Mouse (Mus musculus): ENCODE results near the gene Nptxr. TPM values are rescaled to one million over a fixed set of nuclear protein-coding genes. Genes with fewer than 3 reads are reported as not detected.
A peak's percentile ranks its signal among the peaks of the same experiment; 100 is the strongest.

The Nptxr gene
- polyA plus RNA-seq, 1 experiment from 2014 or later = 1.2 TPM

DNA sequence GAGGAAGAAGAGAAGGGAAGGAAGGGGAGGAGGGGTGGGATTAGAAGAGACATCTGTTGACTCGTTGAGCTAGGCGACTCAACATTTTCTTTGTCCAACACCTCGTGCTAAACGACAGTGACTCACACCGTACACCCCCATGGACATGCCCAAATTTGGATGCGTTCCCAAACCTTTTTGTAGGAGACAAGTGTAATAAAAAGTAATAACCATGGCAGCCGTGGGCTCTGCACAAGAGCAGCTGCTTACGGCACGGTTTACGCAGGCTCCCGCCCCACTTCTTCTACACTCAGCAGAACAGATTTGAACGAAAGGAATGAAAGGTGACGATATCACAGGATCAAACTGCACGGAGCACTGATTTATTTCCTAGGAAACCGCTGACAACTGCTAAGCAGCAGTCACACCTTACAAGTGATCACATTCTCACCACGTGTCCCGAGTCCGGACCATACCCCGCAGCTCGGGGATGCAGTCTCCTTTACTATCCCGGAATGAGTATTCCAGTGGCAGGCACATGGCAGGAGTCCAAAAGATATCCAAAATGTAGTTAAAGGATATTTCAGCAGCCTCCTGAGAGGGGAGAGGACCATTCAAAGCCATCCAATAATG is 33.8 kb downstream of the Nptxr start:
- no peak for DNase-seq (ENCODE audit: low spot score)
- TF ChIP-seq CTCF (IDR thresholded peaks at IDR 0.05) (no peak), EP300 (IDR thresholded peaks at IDR 0.05) (no peak)
- H3K9me3 ChIP-seq (ENCODE audit: low read length) = no peaks in the 10 kb centered on the region
- no peak overlapping the region for H3K4me3 ChIP-seq (ENCODE audit: low read depth, low read length)
- H3K4me2 ChIP-seq (replicated peaks; ENCODE audit: low read depth, low read length) = no peak overlapping the region
- H3K4me1 ChIP-seq (ENCODE audit: insufficient read depth, low read depth, low read length) = peaks cover 22% of the 10 kb centered on the region; the same call in 1 of the 2 replicates
- H3K27me3 ChIP-seq (replicated peaks; ENCODE audit: insufficient read depth, low read length) = no peaks in the 10 kb centered on the region
- H3K36me3 ChIP-seq (ENCODE audit: insufficient read depth, low read length) = no peaks in the 10 kb centered on the region
- 58% methylated on average over 21 of the region's 21 CpGs for WGBS
- no peak overlapping the region for H3K9ac ChIP-seq (replicated peaks; ENCODE audit: low read depth)
- H3K27ac ChIP-seq (ENCODE audit: low read length) = no peak overlapping the region
- ATAC-seq = no peak

DNA sequence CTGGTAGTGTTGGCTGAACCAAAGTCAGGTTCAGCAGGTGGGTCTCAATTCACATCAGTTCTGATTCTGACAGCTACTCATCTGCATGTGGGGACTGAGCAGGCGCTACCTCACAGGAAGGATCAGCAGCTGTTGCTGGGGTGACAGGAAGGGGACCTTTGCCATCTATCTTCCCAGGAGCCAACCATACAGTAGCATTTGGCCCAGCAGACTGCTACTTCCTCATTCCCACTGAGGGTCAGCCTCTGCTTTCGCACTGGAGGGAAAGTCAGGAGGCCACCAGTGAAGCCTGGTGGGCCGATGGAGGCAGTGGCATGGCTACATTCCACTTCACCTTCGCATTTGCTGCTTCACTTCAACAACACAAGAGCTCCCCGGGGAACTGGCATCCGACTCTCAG is 36.3 kb downstream of the Nptxr start:
- H3K27me3 ChIP-seq (replicated peaks; ENCODE audit: insufficient read depth, low read length) = no peaks in the 10 kb centered on the region
- no peak overlapping the region for H3K9ac ChIP-seq (replicated peaks; ENCODE audit: low read depth)
- H3K27ac ChIP-seq (ENCODE audit: low read length) = peak overlapping the region; percentile 26; the same call in 1 of the 2 replicates
- H3K36me3 ChIP-seq (ENCODE audit: insufficient read depth, low read length) = no peaks in the 10 kb centered on the region
- DNase-seq (ENCODE audit: low spot score) (no peak), ATAC-seq (no peak)
- 48% methylated on average over 6 of the region's 6 CpGs for whole genome bisulfite sequencing
- H3K4me3 ChIP-seq (ENCODE audit: low read depth, low read length) = no peak overlapping the region
- TF ChIP-seq CTCF (IDR thresholded peaks at IDR 0.05) = no peak
- no peak for TF ChIP-seq EP300 (IDR thresholded peaks at IDR 0.05)
- no peak overlapping the region for H3K4me2 ChIP-seq (replicated peaks; ENCODE audit: low read depth, low read length)
- H3K9me3 ChIP-seq (ENCODE audit: low read length) = no peaks in the 10 kb centered on the region
- peaks cover 17% of the 10 kb centered on the region; the same call in 1 of the 2 replicates for H3K4me1 ChIP-seq (ENCODE audit: insufficient read depth, low read depth, low read length)

DNA sequence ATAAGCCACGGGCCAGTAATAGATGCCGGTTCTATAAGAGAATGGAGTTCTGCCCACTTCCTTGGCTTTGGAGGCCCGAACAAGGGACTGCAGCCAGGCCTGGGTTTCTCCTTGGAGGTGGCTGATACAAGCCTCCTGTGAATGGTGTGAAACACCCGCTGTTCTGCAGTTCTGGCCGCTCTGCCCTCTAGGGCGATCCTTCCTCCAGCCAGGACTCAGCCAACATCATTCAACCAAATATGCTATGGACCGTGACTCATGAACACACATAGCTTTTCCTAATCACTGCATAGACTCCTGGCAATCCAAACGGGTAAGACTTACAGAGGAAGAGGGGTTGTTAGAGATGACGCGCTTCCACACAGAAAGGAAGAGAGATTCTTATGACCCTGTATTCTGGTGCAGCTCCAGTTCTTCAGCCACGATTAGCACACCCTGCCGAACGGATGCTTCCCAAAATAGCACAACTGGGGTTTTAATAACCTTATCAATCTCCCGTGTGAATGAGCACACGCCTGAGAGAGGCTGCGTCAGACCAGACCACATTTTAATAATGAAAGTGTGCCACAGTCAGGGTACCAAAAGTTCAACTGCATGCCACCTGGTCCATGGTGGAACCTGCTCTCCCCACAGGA is 37.1 kb downstream of the Nptxr start:
- TF ChIP-seq EP300 (IDR thresholded peaks at IDR 0.05) (no peak), CTCF (IDR thresholded peaks at IDR 0.05) (no peak)
- ATAC-seq (no peak), DNase-seq (ENCODE audit: low spot score) (no peak)
- no peak overlapping the region for H3K4me3 ChIP-seq (ENCODE audit: low read depth, low read length)
- H3K4me2 ChIP-seq (replicated peaks; ENCODE audit: low read depth, low read length) = no peak overlapping the region
- WGBS = 72% methylated on average over 16 of the region's 16 CpGs
- H3K9ac ChIP-seq (replicated peaks; ENCODE audit: low read depth) = no peak overlapping the region
- H3K4me1 ChIP-seq (ENCODE audit: insufficient read depth, low read depth, low read length) = peaks cover 16% of the 10 kb centered on the region; the same call in 1 of the 2 replicates
- no peaks in the 10 kb centered on the region for H3K9me3 ChIP-seq (ENCODE audit: low read length)
- no peak overlapping the region for H3K27ac ChIP-seq (ENCODE audit: low read length)
- H3K36me3 ChIP-seq (ENCODE audit: insufficient read depth, low read length) = no peaks in the 10 kb centered on the region
- no peaks in the 10 kb centered on the region for H3K27me3 ChIP-seq (replicated peaks; ENCODE audit: insufficient read depth, low read length)

DNA sequence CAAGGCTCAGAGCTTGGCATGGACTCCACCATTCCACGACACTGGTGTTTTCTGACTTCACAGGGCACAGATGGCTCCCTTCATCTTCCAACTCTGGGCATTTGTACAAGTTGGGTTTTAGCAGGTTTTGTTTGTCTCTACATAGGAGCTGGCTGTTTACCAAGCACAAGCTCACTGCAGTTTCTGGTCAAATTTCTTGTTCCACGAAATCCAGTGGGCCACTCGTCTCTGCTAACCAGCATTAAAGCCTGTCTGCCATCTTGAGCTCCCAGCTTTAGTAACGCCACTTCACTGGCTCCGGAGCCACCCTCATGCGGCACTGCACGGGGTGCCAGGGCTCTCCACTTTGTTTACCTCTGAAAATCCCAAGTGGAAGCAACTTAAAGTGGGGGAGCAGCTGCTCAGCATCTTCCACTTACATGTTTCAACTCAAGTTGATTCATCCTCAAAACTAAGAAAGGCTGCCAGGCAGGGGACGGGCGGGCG is 37.9 kb downstream of the Nptxr start:
- Histone ChIP-seq H3K27ac (ENCODE audit: low read length) (no peak overlapping the region), H3K9ac (replicated peaks; ENCODE audit: low read depth) (no peak overlapping the region), H3K4me2 (replicated peaks; ENCODE audit: low read depth, low read length) (no peak overlapping the region), H3K36me3 (ENCODE audit: insufficient read depth, low read length) (no peaks in the 10 kb centered on the region), H3K27me3 (replicated peaks; ENCODE audit: insufficient read depth, low read length) (no peaks in the 10 kb centered on the region), H3K9me3 (ENCODE audit: low read length) (no peaks in the 10 kb centered on the region), H3K4me1 (ENCODE audit: insufficient read depth, low read depth, low read length) (peaks cover 16% of the 10 kb centered on the region; the same call in 1 of the 2 replicates), H3K4me3 (ENCODE audit: low read depth, low read length) (no peak overlapping the region)
- DNase-seq (ENCODE audit: low spot score) (no peak), ATAC-seq (peak; percentile 17; the same call in 1 of the 2 replicates)
- WGBS = 51% methylated on average over 10 of the region's 10 CpGs
- TF ChIP-seq EP300 (IDR thresholded peaks at IDR 0.05) = no peak
- no peak for TF ChIP-seq CTCF (IDR thresholded peaks at IDR 0.05)

DNA sequence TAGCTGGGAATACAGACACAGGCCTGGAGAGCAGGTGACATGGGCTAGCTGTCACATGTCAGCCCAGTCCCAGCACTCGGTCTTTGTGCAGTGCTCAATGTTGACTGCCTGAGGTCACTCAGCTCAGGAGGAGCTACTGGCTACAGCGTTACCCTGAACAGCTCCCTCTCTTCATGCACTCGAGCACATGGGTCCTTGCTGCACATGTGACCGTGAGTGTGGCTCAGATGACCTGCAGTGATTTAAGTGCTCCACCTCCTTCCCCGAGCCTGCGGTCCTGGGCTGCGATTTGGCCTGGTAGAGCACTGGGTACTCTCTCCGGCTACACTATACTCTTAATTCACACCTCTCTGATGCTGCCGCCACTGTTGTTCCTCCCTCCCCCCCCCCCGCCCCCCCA is 38.4 kb downstream of the Nptxr start:
- H3K9me3 ChIP-seq (ENCODE audit: low read length) = no peaks in the 10 kb centered on the region
- peak; percentile 69 for ATAC-seq
- no peak overlapping the region for H3K9ac ChIP-seq (replicated peaks; ENCODE audit: low read depth)
- 43% methylated on average over 8 of the region's 10 CpGs for WGBS
- H3K4me1 ChIP-seq (ENCODE audit: insufficient read depth, low read depth, low read length) = peaks cover 16% of the 10 kb centered on the region; the same call in 1 of the 2 replicates
- H3K27me3 ChIP-seq (replicated peaks; ENCODE audit: insufficient read depth, low read length) = no peaks in the 10 kb centered on the region
- peak; percentile 50 for DNase-seq (ENCODE audit: low spot score)
- H3K36me3 ChIP-seq (ENCODE audit: insufficient read depth, low read length) = no peaks in the 10 kb centered on the region
- H3K4me3 ChIP-seq (ENCODE audit: low read depth, low read length) = no peak overlapping the region
- no peak overlapping the region for H3K4me2 ChIP-seq (replicated peaks; ENCODE audit: low read depth, low read length)
- no peak overlapping the region for H3K27ac ChIP-seq (ENCODE audit: low read length)
- TF ChIP-seq EP300 (IDR thresholded peaks at IDR 0.05) = no peak
- TF ChIP-seq CTCF (IDR thresholded peaks at IDR 0.05) = no peak

DNA sequence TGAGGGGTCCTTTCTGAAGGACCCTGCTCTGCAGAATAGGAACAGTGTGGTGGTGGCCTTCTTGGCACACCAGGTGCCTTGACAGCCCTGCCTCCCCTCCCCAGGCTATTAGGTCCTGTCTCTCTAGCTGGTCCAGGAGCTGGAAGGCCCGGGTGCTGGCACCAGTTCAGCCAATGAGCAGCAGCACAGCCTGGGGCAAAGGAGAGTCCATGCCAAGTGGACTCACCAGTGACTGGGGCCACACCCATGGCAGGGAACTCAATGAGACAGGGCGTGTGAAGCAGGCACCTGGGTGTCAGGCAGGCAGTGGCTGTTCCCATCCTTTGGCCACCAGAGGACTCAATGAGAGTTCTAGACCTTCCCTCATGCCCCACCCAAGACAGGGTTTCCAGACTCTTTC is 39.2 kb downstream of the Nptxr start:
- Histone ChIP-seq H3K36me3 (ENCODE audit: insufficient read depth, low read length) (no peaks in the 10 kb centered on the region), H3K4me2 (replicated peaks; ENCODE audit: low read depth, low read length) (no peak overlapping the region), H3K4me3 (ENCODE audit: low read depth, low read length) (no peak overlapping the region), H3K27me3 (replicated peaks; ENCODE audit: insufficient read depth, low read length) (no peaks in the 10 kb centered on the region), H3K9me3 (ENCODE audit: low read length) (no peaks in the 10 kb centered on the region), H3K9ac (replicated peaks; ENCODE audit: low read depth) (no peak overlapping the region), H3K27ac (ENCODE audit: low read length) (no peak overlapping the region), H3K4me1 (ENCODE audit: insufficient read depth, low read depth, low read length) (peaks cover 16% of the 10 kb centered on the region; the same call in 1 of the 2 replicates)
- no peak for TF ChIP-seq EP300 (IDR thresholded peaks at IDR 0.05)
- no peak for TF ChIP-seq CTCF (IDR thresholded peaks at IDR 0.05)
- DNase-seq (ENCODE audit: low spot score) = no peak
- no peak for ATAC-seq
- 45% methylated on average over 2 of the region's 2 CpGs for WGBS

Measured in lung, postnatal 0 days (tissue).